Mouse (Mus musculus): ENCODE data around the gene Nnmt. TPM values are rescaled to one million over a fixed set of nuclear protein-coding genes. Genes with fewer than 3 reads are reported as not detected.

Nnmt gene
- polyA plus RNA-seq, 1 experiment from 2014 or later: 5.3 TPM

DNA sequence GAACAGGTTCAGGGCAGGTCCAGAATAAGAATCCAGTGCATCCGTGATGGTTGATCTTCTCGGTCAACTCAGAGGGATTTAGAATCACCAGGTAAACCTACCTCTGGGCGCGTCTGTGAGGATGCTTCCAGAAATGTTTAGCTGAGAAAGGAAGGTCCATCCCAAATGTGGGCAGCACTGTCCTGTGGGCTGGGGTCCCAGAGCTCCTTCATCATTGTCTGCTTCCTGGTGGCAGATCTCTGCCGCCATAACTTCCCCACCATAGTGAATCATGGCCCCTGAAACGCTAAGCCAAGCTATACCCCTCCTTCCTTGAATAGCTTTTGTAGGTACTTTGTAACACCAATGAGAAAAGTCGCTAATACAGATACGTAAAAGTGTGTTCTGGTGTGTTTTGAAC lies 36.7 kb upstream of the Nnmt start:
- no peak overlapping the region for H3K4me2 ChIP-seq (replicated peaks; ENCODE audit: low read depth)
- no peaks in the 10 kb centered on the region for H3K27me3 ChIP-seq (ENCODE audit: control insufficient read depth, insufficient read depth, low read length)
- no peak overlapping the region for H3K4me3 ChIP-seq (ENCODE audit: low read depth, low read length)
- H3K27ac ChIP-seq (replicated peaks): no peak overlapping the region
- DNase-seq (ENCODE audit: low spot score) (no peak), ATAC-seq (ENCODE audit: low FRiP score, low TSS enrichment) (no peak)
- no peaks in the 10 kb centered on the region for H3K36me3 ChIP-seq (ENCODE audit: control insufficient read depth, insufficient read depth, low read length)
- no peak for TF ChIP-seq CTCF (IDR thresholded peaks at IDR 0.05; ENCODE audit: low read depth)
- no peak for TF ChIP-seq EP300 (optimal IDR thresholded peaks at IDR 0.05)
- H3K4me1 ChIP-seq (replicated peaks; ENCODE audit: control insufficient read depth, insufficient read depth): no peaks in the 10 kb centered on the region
- WGBS: 92% methylated on average over 8 of the region's 8 CpGs
- H3K9ac ChIP-seq (ENCODE audit: low read length): no peak overlapping the region
- no peaks in the 10 kb centered on the region for H3K9me3 ChIP-seq (ENCODE audit: control insufficient read depth, low read length)

DNA sequence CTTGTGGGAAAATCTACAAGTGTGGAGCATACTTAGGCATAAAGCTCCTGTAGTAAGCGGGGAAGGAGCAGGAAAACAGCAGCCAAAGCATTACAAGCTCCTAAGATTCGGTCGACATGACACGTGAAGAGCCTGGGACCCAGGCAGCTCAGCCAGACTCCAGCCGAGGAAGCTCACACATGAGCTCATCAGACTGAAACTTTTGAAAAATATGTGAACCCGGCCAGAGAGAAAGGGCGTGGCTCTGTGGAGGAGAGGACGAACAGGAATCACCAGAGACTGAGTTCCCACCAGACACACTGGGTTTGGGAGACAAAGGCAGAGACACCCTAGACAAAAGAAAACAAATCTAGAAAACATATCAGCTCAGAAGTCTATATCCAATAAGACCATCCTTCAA lies 35.9 kb upstream of the Nnmt start:
- H3K4me1 ChIP-seq (replicated peaks; ENCODE audit: control insufficient read depth, insufficient read depth): no peaks in the 10 kb centered on the region
- H3K4me3 ChIP-seq (ENCODE audit: low read depth, low read length): no peak overlapping the region
- no peak for ATAC-seq (ENCODE audit: low FRiP score, low TSS enrichment)
- no peaks in the 10 kb centered on the region for H3K27me3 ChIP-seq (ENCODE audit: control insufficient read depth, insufficient read depth, low read length)
- no peaks in the 10 kb centered on the region for H3K9me3 ChIP-seq (ENCODE audit: control insufficient read depth, low read length)
- no peak overlapping the region for H3K9ac ChIP-seq (ENCODE audit: low read length)
- H3K36me3 ChIP-seq (ENCODE audit: control insufficient read depth, insufficient read depth, low read length): no peaks in the 10 kb centered on the region
- peak; percentile 7 for DNase-seq (ENCODE audit: low spot score)
- TF ChIP-seq EP300 (optimal IDR thresholded peaks at IDR 0.05) (no peak), CTCF (IDR thresholded peaks at IDR 0.05; ENCODE audit: low read depth) (no peak)
- 49% methylated on average over 8 of the region's 8 CpGs for WGBS
- H3K4me2 ChIP-seq (replicated peaks; ENCODE audit: low read depth): no peak overlapping the region
- H3K27ac ChIP-seq (replicated peaks): no peak overlapping the region

DNA sequence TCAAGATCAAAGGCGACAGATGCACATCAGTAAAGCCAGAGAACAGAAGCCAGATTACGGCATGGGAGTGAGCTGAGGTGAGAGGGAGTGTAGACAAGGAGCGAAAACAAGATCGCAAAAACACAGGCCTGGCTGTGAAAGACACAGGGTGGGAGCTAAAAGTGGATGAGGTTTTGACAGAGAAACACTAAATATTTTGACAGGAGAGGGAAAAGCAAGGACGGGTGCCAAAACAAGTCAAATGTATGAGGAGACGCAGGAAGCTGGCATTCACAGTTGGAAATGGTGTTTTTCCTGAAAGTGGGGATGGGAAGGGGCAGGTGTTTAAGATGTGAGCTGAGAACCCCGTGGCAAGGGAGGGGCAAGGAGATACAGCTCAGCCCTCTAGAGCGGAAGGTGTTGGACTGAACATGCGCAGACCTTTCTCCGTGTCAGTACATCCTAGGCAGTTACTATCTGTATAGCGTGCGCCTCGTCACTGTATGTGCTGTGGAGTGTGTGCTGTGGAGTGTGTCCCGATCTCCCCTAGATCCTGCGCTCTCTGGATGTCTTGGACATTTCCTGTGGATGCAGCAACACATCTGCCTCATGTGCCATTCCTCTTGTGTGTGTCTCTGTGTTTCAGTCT lies 33.3 kb upstream of the Nnmt start:
- Histone ChIP-seq H3K27me3 (ENCODE audit: control insufficient read depth, insufficient read depth, low read length) (no peaks in the 10 kb centered on the region), H3K9ac (ENCODE audit: low read length) (no peak overlapping the region), H3K4me2 (replicated peaks; ENCODE audit: low read depth) (no peak overlapping the region), H3K36me3 (ENCODE audit: control insufficient read depth, insufficient read depth, low read length) (no peaks in the 10 kb centered on the region), H3K4me3 (ENCODE audit: low read depth, low read length) (no peak overlapping the region), H3K9me3 (ENCODE audit: control insufficient read depth, low read length) (no peaks in the 10 kb centered on the region), H3K27ac (replicated peaks) (no peak overlapping the region), H3K4me1 (replicated peaks; ENCODE audit: control insufficient read depth, insufficient read depth) (no peaks in the 10 kb centered on the region)
- no peak for TF ChIP-seq CTCF (IDR thresholded peaks at IDR 0.05; ENCODE audit: low read depth)
- TF ChIP-seq EP300 (optimal IDR thresholded peaks at IDR 0.05): no peak
- 60% methylated on average over 15 of the region's 15 CpGs for WGBS
- DNase-seq (ENCODE audit: low spot score): peak; percentile 10
- no peak for ATAC-seq (ENCODE audit: low FRiP score, low TSS enrichment)

DNA sequence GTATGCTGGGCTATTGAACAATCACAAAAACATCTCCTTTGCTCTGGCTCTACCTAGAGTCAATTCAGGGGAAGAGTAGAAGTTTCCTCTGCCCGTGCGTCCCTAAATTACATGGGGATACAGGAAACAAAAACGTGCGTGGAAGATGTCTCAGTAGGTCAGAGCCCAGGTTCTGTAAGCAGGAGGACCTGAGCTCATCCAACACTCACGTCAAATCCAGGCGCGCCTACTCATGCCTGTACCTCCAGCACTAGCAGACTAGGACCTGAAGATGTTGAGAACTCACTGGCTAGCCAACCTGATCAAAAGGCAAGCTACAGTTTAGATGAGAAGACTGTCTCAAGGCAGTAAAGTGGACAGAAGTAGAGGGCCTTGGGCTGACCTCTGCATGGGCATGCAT lies 32.2 kb upstream of the Nnmt start:
- no peaks in the 10 kb centered on the region for H3K27me3 ChIP-seq (ENCODE audit: control insufficient read depth, insufficient read depth, low read length)
- H3K4me3 ChIP-seq (ENCODE audit: low read depth, low read length): no peak overlapping the region
- no peak overlapping the region for H3K4me2 ChIP-seq (replicated peaks; ENCODE audit: low read depth)
- H3K9ac ChIP-seq (ENCODE audit: low read length): no peak overlapping the region
- 85% methylated on average over 7 of the region's 7 CpGs for WGBS
- no peak for TF ChIP-seq EP300 (optimal IDR thresholded peaks at IDR 0.05)
- no peak for TF ChIP-seq CTCF (IDR thresholded peaks at IDR 0.05; ENCODE audit: low read depth)
- no peaks in the 10 kb centered on the region for H3K36me3 ChIP-seq (ENCODE audit: control insufficient read depth, insufficient read depth, low read length)
- no peak overlapping the region for H3K27ac ChIP-seq (replicated peaks)
- DNase-seq (ENCODE audit: low spot score): peak; percentile 1
- H3K9me3 ChIP-seq (ENCODE audit: control insufficient read depth, low read length): no peaks in the 10 kb centered on the region
- no peaks in the 10 kb centered on the region for H3K4me1 ChIP-seq (replicated peaks; ENCODE audit: control insufficient read depth, insufficient read depth)
- no peak for ATAC-seq (ENCODE audit: low FRiP score, low TSS enrichment)

DNA sequence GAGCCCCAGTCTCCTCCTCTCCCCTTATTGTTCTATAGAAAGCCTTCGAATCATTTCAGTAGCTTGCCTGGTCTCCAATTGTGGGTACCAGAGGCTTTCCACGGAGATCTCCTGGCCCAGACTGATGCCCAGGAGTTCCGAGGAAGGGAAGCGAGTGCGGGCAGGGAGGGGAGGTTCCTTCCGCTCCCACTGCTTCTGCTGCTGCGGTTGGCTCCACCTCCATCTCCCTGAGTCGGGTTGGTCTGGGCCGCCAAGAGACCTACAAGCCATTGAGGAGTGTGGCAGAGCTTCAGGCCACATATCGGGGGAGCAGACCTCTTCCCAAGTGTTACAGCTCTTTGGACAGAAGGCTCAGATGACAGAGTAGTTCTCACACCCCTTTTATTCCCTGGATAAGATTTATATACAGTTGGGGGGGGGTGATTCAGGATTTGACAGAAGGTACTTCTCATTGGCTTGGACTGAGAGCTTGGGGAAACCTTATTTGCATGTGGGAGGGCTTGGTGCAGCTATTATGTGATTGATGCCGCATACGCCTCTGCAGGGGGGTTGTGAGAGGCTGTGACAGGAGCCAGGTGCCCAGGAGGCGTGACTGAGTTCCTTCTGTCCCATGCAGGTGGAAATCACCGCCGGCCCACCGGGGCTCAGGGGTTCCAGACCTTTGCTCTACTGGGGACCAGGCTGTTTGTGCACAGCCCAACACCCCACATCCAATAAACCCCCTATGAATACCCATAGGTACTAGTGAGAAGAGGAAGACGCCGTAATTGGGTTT lies 30.8 kb upstream of the Nnmt start:
- DNase-seq (ENCODE audit: low spot score) (peak; percentile 16), ATAC-seq (ENCODE audit: low FRiP score, low TSS enrichment) (no peak)
- TF ChIP-seq CTCF (IDR thresholded peaks at IDR 0.05; ENCODE audit: low read depth): no peak
- TF ChIP-seq EP300 (optimal IDR thresholded peaks at IDR 0.05): no peak
- 33% methylated on average over 18 of the region's 18 CpGs for WGBS
- no peaks in the 10 kb centered on the region for H3K36me3 ChIP-seq (ENCODE audit: control insufficient read depth, insufficient read depth, low read length)
- H3K9me3 ChIP-seq (ENCODE audit: control insufficient read depth, low read length): no peaks in the 10 kb centered on the region
- no peak overlapping the region for H3K27ac ChIP-seq (replicated peaks)
- H3K9ac ChIP-seq (ENCODE audit: low read length): no peak overlapping the region
- H3K4me2 ChIP-seq (replicated peaks; ENCODE audit: low read depth): no peak overlapping the region
- H3K4me1 ChIP-seq (replicated peaks; ENCODE audit: control insufficient read depth, insufficient read depth): no peaks in the 10 kb centered on the region
- no peak overlapping the region for H3K4me3 ChIP-seq (ENCODE audit: low read depth, low read length)
- no peaks in the 10 kb centered on the region for H3K27me3 ChIP-seq (ENCODE audit: control insufficient read depth, insufficient read depth, low read length)

DNA sequence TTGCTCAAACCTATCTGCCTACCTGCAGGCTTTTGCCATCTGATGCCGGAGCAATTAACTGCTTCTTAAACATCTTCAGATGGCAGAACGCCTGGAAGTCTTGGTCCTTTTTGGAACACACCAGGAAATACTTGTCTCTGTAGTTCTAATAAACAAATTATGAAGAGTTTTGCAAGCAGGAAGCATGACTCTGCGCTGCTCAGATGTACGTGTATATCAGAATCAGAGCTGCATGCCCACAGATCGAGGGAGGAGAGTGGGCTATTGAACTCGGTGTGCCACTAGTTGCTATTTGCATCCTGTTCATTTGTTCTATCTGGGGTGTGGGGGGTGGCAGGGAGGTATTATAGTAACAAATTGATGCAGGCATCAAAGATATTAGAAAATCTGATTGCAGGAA lies 28.2 kb upstream of the Nnmt start:
- no peak for ATAC-seq (ENCODE audit: low FRiP score, low TSS enrichment)
- Histone ChIP-seq H3K36me3 (ENCODE audit: control insufficient read depth, insufficient read depth, low read length) (no peaks in the 10 kb centered on the region), H3K27me3 (ENCODE audit: control insufficient read depth, insufficient read depth, low read length) (no peaks in the 10 kb centered on the region), H3K4me2 (replicated peaks; ENCODE audit: low read depth) (no peak overlapping the region), H3K9ac (ENCODE audit: low read length) (no peak overlapping the region), H3K27ac (replicated peaks) (no peak overlapping the region), H3K9me3 (ENCODE audit: control insufficient read depth, low read length) (no peaks in the 10 kb centered on the region), H3K4me3 (ENCODE audit: low read depth, low read length) (no peak overlapping the region), H3K4me1 (replicated peaks; ENCODE audit: control insufficient read depth, insufficient read depth) (no peaks in the 10 kb centered on the region)
- 78% methylated on average over 6 of the region's 6 CpGs for WGBS
- no peak for TF ChIP-seq CTCF (IDR thresholded peaks at IDR 0.05; ENCODE audit: low read depth)
- TF ChIP-seq EP300 (optimal IDR thresholded peaks at IDR 0.05): no peak
- no peak for DNase-seq (ENCODE audit: low spot score)
